Mouse (Mus musculus) liver, adult 2 months (tissue): ENCODE data around the gene Iqcn. TPM values are rescaled to one million over a fixed set of nuclear protein-coding genes. Genes with fewer than 3 reads are reported as not detected.

ENCODE experiments used
- DNase-seq: peaks from one replicate; pipeline ENCODE4 v3.0.0-alpha.2; 2011; ENCODE audit warnings: low read depth, low spot score; ENCODE audit errors: extremely low read depth
- H3K27ac ChIP-seq: fragments of 200-500 bp; replicated peaks from 2 replicates; pipeline ENCODE4 v1.5.1; 2012; ENCODE audit warnings: low read depth, mild to moderate bottlenecking, control low read depth, inconsistent platforms, low read length; ENCODE audit not compliant: insufficient read depth
- H3K27me3 ChIP-seq: fragments of 200-500 bp; 2 replicates; pipeline ENCODE4 v1.6.1; 2012; ENCODE audit warnings: mild to moderate bottlenecking, moderate library complexity, low read length, inconsistent platforms; ENCODE audit not compliant: control insufficient read depth, insufficient read depth
- H3K36me3 ChIP-seq: fragments of 200-500 bp; 2 replicates; pipeline ENCODE4 v1.6.1; 2012; ENCODE audit warnings: low read length, inconsistent platforms; ENCODE audit not compliant: control insufficient read depth, insufficient read depth
- H3K4me1 ChIP-seq: fragments of 200-500 bp; 2 replicates; pipeline ENCODE4 v1.6.1; 2011; ENCODE audit warnings: low read length; ENCODE audit not compliant: control insufficient read depth, insufficient read depth
- H3K4me3 ChIP-seq: fragments of 200-500 bp; 2 replicates; pipeline ENCODE4 v1.5.1; 2011; ENCODE audit warnings: low read depth, mild to moderate bottlenecking, control low read depth, low read length, moderate library complexity; ENCODE audit not compliant: insufficient read depth
- H3K79me2 ChIP-seq: fragments of 200-500 bp; 2 replicates; pipeline ENCODE4 v1.6.1; 2012; ENCODE audit warnings: inconsistent platforms, mild to moderate bottlenecking, low read length, moderate library complexity; ENCODE audit not compliant: control insufficient read depth, insufficient read depth
- H3K9ac ChIP-seq: fragments of 200-500 bp; 2 replicates; pipeline ENCODE4 v1.6.1; 2012; ENCODE audit warnings: low read depth, mild to moderate bottlenecking, control low read depth, inconsistent platforms, low read length
- CTCF ChIP-seq: fragments of 200-500 bp; IDR thresholded peaks from 2 replicates; pipeline ENCODE4 v1.5.1; 2011; ENCODE audit warnings: low read depth, low read length, control low read depth
- POLR2A ChIP-seq: fragments of 200-500 bp; IDR thresholded peaks from 2 replicates; pipeline ENCODE4 v1.6.1; 2011; ENCODE audit warnings: low read length, control low read depth; ENCODE audit not compliant: insufficient read depth; ENCODE audit errors: extremely low read depth
- WGBS: fragments of 180-500 bp; shearing (Covaris S2); methylation state at CpG from one replicate; pipeline ENCODE4 v1.1.7; 2018; 5-methylcytosine and 5-hydroxymethylcytosine counted together
- polyA plus RNA-seq: library from polyadenylated mRNA; depleted of rRNA; stranded (reverse); fragments of >200 nt; gene quantifications from 2 replicates; pipeline ENCODE4 v1.2.3, GENCODE M21; 2012
- total RNA-seq: library from RNA; depleted of rRNA; stranded (reverse); fragments of >200 nt; gene quantifications from 2 replicates; pipeline ENCODE4 v1.2.3, GENCODE M21; 2014

Gene Iqcn
- total and polyA plus RNA-seq, 2 experiments: not detected

- no peak for DNase-seq
- H3K4me1 ChIP-seq: peaks cover 14% of the 10 kb centered on the region
- H3K4me3 ChIP-seq: no peak overlapping the region
- no peaks in the 10 kb centered on the region for H3K79me2 ChIP-seq
- no peak for TF ChIP-seq CTCF
- TF ChIP-seq POLR2A: no peak
- no peaks in the 10 kb centered on the region for H3K36me3 ChIP-seq
- no peaks in the 10 kb centered on the region for H3K27me3 ChIP-seq
- no peak overlapping the region for H3K27ac ChIP-seq
- 95% methylated on average over 3 of the region's 3 CpGs for whole genome bisulfite sequencing
- no peak overlapping the region for H3K9ac ChIP-seq
Measured at GRCm38 (mm10) chr8:70688136-70688535, 15.1 kb upstream of the Iqcn start.

GRCm38 (mm10) chr8:70689892-70690390 lies 13.3 kb upstream of the Iqcn start:
- TF ChIP-seq CTCF: no peak
- no peak for TF ChIP-seq POLR2A
- H3K27me3 ChIP-seq: no peaks in the 10 kb centered on the region
- peaks cover 14% of the 10 kb centered on the region for H3K4me1 ChIP-seq
- H3K9ac ChIP-seq: no peak overlapping the region
- no peaks in the 10 kb centered on the region for H3K36me3 ChIP-seq
- 78% methylated on average over 5 of the region's 5 CpGs for WGBS
- H3K79me2 ChIP-seq: no peaks in the 10 kb centered on the region
- H3K27ac ChIP-seq: no peak overlapping the region
- no peak overlapping the region for H3K4me3 ChIP-seq
- DNase-seq: no peak

- Histone ChIP-seq H3K27me3 (no peaks in the 10 kb centered on the region), H3K4me1 (peaks cover 14% of the 10 kb centered on the region), H3K79me2 (no peaks in the 10 kb centered on the region), H3K4me3 (no peak overlapping the region), H3K27ac (no peak overlapping the region), H3K9ac (no peak overlapping the region), H3K36me3 (no peaks in the 10 kb centered on the region)
- no peak for DNase-seq
- TF ChIP-seq CTCF: no peak
- no peak for TF ChIP-seq POLR2A
- WGBS: 95% methylated on average over 4 of the region's 4 CpGs
Measured at GRCm38 (mm10) chr8:70691230-70691629, 12.0 kb upstream of the Iqcn start.

- Histone ChIP-seq H3K4me3 (peak overlapping the region; percentile 10; the same call in 1 of the 2 replicates), H3K4me1 (peaks cover 15% of the 10 kb centered on the region), H3K27me3 (no peaks in the 10 kb centered on the region), H3K36me3 (no peaks in the 10 kb centered on the region), H3K9ac (peak overlapping the region; percentile 32; the same call in 1 of the 2 replicates), H3K27ac (no peak overlapping the region), H3K79me2 (no peaks in the 10 kb centered on the region)
- TF ChIP-seq CTCF (no peak), POLR2A (no peak)
- peak; percentile 61 for DNase-seq
- 12% methylated on average over 20 of the region's 20 CpGs for WGBS
Measured at GRCm38 (mm10) chr8:70691727-70692231, 11.5 kb upstream of the Iqcn start.

- H3K27me3 ChIP-seq: no peaks in the 10 kb centered on the region
- H3K4me1 ChIP-seq: peaks cover 16% of the 10 kb centered on the region
- no peak overlapping the region for H3K27ac ChIP-seq
- TF ChIP-seq POLR2A: no peak
- TF ChIP-seq CTCF: no peak
- H3K36me3 ChIP-seq: no peaks in the 10 kb centered on the region
- H3K4me3 ChIP-seq: no peak overlapping the region
- DNase-seq: no peak
- WGBS: 60% methylated on average over 5 of the region's 5 CpGs
- H3K79me2 ChIP-seq: no peaks in the 10 kb centered on the region
- H3K9ac ChIP-seq: no peak overlapping the region
Measured at GRCm38 (mm10) chr8:70693636-70694035, 9.6 kb upstream of the Iqcn start.

DNA sequence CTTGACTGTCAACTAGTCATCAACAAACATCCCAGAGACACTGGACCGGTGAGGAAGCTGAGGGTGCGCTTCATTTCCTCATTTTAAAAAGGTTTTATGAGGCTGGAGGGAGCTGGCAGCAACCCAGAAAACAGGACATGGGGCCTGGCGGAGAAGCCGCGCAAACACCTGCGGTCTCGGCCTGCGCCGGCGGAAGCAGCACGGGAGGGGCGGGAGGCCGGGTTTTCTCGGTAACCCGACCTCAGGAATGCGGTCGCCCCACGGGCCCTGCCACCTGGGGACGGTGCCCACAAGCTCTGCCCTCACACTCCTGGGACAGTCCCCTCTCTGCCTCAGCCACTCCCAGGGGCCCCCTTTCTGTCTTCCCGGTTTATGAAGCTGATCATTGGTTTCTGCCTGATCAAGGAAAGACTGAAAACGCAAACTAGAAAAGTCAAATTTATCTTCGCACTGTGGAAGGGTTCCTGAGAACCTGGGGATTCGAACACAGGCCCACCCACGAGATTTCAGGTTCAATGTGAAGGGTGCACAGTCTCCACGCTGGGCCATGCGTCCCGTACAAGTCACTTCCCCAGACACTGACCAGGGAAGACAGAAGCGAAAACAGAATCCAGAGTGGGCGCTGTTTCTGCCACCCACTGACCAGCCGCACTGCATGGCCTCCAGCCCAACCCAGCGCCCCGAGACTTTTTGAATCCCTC lies 7.8 kb upstream of the Iqcn start:
- Histone ChIP-seq H3K27ac (peak overlapping the region; percentile 28; the same call in 1 of the 2 replicates), H3K4me1 (peaks cover 16% of the 10 kb centered on the region), H3K9ac (no peak overlapping the region), H3K4me3 (no peak overlapping the region), H3K27me3 (no peaks in the 10 kb centered on the region), H3K79me2 (peaks cover 9% of the 10 kb centered on the region; the same call in 1 of the 2 replicates), H3K36me3 (no peaks in the 10 kb centered on the region)
- DNase-seq: no peak
- TF ChIP-seq CTCF: no peak
- no peak for TF ChIP-seq POLR2A
- WGBS: 66% methylated on average over 32 of the region's 32 CpGs
